Mouse (Mus musculus): ENCODE results near the gene Olfr986. TPM values are rescaled to one million over a fixed set of nuclear protein-coding genes. Genes with fewer than 3 reads are reported as not detected.
"Not testable (repeated sequence)": the region's sequence is repeated elsewhere in the genome, so short reads cannot be mapped to it uniquely, and the experiment has no call there.

Olfr986 gene
- polyA plus RNA-seq (2015; fragmentation: Nextera tagmentation; extraction: Ambion mirVana): 0.08 TPM in 1 of 2 replicates, not detected in the other

- no peaks in the 10 kb centered on the region for H3K4me1 ChIP-seq
- ATAC-seq (ENCODE audit: extremely low read depth, insufficient number of reproducible peaks, low FRiP score, low TSS enrichment): no peak
- WGBS: 84% methylated on average over 5 of the region's 5 CpGs
These were observed at the start of gene Olfr986 for GRCm38 (mm10) chr9:40180620-40181019. Gene Olfr986, plus strand, starts transcription at chr9:40180920.

DNA sequence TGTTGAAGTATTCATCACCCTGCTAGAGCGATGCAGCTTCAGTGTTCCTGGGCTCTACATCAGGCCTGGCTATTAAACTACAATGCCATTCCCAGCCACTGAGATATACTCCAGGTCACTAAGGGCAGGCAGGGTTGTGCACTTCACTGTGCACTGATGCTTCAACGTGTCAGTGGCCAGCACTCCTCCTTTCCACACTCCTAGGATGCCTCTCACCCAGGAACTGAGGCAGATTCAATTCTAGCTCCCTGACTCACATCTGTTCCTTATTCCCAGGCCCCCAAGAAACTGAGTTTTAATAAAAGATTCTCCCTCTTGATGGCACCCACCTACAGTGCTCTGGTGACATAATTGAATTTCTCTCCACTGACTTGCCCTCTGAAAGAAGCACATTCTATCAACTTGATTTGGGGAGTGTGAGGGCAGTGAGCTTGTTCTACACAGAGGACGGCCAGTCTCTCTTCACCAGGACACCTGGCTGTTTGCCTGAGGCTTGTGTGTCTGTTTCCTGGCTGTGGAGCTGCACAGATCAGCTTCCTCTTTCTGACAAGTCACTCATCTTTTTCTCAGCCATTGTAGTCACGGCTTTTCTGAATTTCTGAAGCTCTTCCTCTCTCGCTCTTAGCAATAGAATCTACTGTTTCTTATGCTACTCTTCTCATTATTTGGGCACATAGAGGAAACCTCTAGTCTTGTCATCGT, 43.6 kb upstream of the Olfr986 start:
- WGBS: 65% methylated on average over 6 of the region's 6 CpGs
- Histone ChIP-seq H3K9ac (no peak overlapping the region), H3K27me3 (replicated peaks) (no peaks in the 10 kb centered on the region), H3K27ac (replicated peaks) (no peak overlapping the region), H3K9me3 (no peaks in the 10 kb centered on the region), H3K4me2 (no peak overlapping the region), H3K4me1 (no peaks in the 10 kb centered on the region), H3K4me3 (no peak overlapping the region), H3K36me3 (no peaks in the 10 kb centered on the region)
- no peak for ATAC-seq (ENCODE audit: extremely low read depth, insufficient number of reproducible peaks, low FRiP score, low TSS enrichment)

More at GRCm38 (mm10) chr9:40180620-40181019, at the start of gene Olfr986:
- no peak within 1 kb of the TSS for H3K9ac ChIP-seq
- no peak within 1 kb of the TSS for H3K4me3 ChIP-seq
- H3K36me3 ChIP-seq: no peaks in the 10 kb centered on the region
- H3K27ac ChIP-seq (replicated peaks): no peak within 1 kb of the TSS
- no peak within 1 kb of the TSS for H3K4me2 ChIP-seq
- no peaks in the 10 kb centered on the region for H3K9me3 ChIP-seq
- H3K27me3 ChIP-seq (replicated peaks): no peaks in the 10 kb centered on the region

GRCm38 (mm10) chr9:40139484-40139883, 41.2 kb upstream of the Olfr986 start:
- H3K27ac ChIP-seq (replicated peaks): no peak overlapping the region
- no peaks in the 10 kb centered on the region for H3K27me3 ChIP-seq (replicated peaks)
- no peak overlapping the region for H3K9ac ChIP-seq
- no peak overlapping the region for H3K4me3 ChIP-seq
- H3K4me2 ChIP-seq: no peak overlapping the region
- H3K36me3 ChIP-seq: no peaks in the 10 kb centered on the region
- no peaks in the 10 kb centered on the region for H3K4me1 ChIP-seq
- H3K9me3 ChIP-seq: no peaks in the 10 kb centered on the region
- no peak for ATAC-seq (ENCODE audit: extremely low read depth, insufficient number of reproducible peaks, low FRiP score, low TSS enrichment)
- WGBS: 49% methylated on average over 4 of the region's 4 CpGs

DNA sequence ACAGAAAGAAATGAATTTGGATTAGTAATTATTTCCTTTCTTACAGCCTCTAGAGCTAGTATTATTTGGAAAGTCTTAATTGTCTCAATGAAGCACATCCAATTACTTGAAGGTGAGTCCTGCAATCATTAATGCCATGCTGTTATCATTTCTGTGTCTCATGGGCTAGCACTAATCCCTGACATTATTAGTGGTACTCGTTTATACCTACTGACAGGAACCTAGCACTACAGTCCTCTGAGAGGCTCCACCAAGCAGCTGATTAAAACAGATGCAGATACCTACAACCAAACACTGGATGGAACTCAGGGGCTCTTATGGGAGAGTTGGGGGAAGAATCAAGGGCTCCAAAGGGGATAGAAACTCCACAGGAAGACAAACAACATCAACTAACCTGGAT, 39.2 kb upstream of the Olfr986 start:
- H3K9ac ChIP-seq: no peak overlapping the region
- no peaks in the 10 kb centered on the region for H3K36me3 ChIP-seq
- H3K4me1 ChIP-seq: no peaks in the 10 kb centered on the region
- no peak overlapping the region for H3K4me3 ChIP-seq
- no peak overlapping the region for H3K4me2 ChIP-seq
- WGBS: 45% methylated on average over 1 of the region's 1 CpGs
- no peaks in the 10 kb centered on the region for H3K27me3 ChIP-seq (replicated peaks)
- no peak overlapping the region for H3K27ac ChIP-seq (replicated peaks)
- no peak for ATAC-seq (ENCODE audit: extremely low read depth, insufficient number of reproducible peaks, low FRiP score, low TSS enrichment)
- H3K9me3 ChIP-seq: no peaks in the 10 kb centered on the region

DNA sequence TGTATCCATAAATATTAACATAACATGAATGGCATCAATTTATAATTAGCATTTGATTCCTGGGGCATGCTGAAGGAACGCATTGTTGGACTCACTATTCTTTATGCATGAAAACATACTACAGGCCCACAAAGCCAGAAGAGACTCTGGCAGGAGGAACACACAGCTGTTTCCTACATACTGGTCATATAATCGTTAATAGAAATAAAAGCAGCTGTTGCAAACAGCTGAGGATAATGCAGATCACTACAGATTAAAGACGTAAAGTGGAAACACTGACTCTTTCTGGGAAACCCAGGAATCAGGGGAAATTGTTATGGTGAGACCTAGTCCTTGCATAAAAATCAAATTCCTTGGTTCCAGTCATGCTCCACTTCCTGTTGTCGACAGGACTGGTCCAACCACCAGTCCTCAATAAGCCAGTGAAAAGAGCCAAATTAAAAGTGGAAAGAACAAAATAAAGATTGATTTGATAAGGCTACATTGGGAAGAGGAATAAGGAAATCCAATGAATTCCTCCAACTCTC, 25.5 kb upstream of the Olfr986 start:
- no peaks in the 10 kb centered on the region for H3K4me1 ChIP-seq
- no peak overlapping the region for H3K4me3 ChIP-seq
- 0 out of 2 replicates have a peak, but pooled peaks cover 2% of the 10 kb centered on the region for H3K27me3 ChIP-seq (replicated peaks)
- H3K9ac ChIP-seq: no peak overlapping the region
- no peaks in the 10 kb centered on the region for H3K9me3 ChIP-seq
- 62% methylated on average over 4 of the region's 4 CpGs for WGBS
- no peak for ATAC-seq (ENCODE audit: extremely low read depth, insufficient number of reproducible peaks, low FRiP score, low TSS enrichment)
- no peak overlapping the region for H3K4me2 ChIP-seq
- H3K36me3 ChIP-seq: no peaks in the 10 kb centered on the region
- H3K27ac ChIP-seq (replicated peaks): no peak overlapping the region

- WGBS: 82% methylated on average over 1 of the region's 1 CpGs
- ATAC-seq (ENCODE audit: extremely low read depth, insufficient number of reproducible peaks, low FRiP score, low TSS enrichment): no peak
- Histone ChIP-seq H3K27ac (replicated peaks) (no peak overlapping the region), H3K27me3 (replicated peaks) (no peaks in the 10 kb centered on the region), H3K9me3 (no peaks in the 10 kb centered on the region), H3K36me3 (no peaks in the 10 kb centered on the region), H3K9ac (no peak overlapping the region), H3K4me1 (no peaks in the 10 kb centered on the region), H3K4me3 (no peak overlapping the region), H3K4me2 (no peak overlapping the region)
These were observed 14.3 kb upstream of the Olfr986 start for GRCm38 (mm10) chr9:40166446-40166845.

DNA sequence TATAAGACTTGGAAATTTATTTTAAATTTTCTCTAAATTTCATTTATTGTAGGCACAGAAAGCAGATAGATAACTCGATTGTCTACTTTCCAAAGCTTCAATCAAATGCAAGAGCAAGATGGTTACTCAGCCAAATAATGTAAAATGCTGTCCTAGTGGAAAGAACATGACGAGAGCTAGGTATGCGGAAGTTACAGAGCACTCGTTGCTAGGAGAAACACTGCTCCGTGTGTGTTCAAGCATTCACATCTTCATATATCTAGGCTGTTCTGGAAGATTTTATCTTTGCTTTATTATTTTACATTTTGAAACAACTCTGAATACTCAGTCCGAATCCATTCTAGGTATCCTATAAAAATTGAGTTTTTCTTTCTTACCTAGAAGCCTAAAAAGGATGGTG, 3.7 kb upstream of the Olfr986 start:
- no peak overlapping the region for H3K27ac ChIP-seq (replicated peaks)
- no peak overlapping the region for H3K9ac ChIP-seq
- ATAC-seq (ENCODE audit: extremely low read depth, insufficient number of reproducible peaks, low FRiP score, low TSS enrichment): no peak
- H3K4me2 ChIP-seq: no peak overlapping the region
- H3K9me3 ChIP-seq: no peaks in the 10 kb centered on the region
- H3K4me1 ChIP-seq: no peaks in the 10 kb centered on the region
- no peak overlapping the region for H3K4me3 ChIP-seq
- no peaks in the 10 kb centered on the region for H3K27me3 ChIP-seq (replicated peaks)
- WGBS: 73% methylated on average over 6 of the region's 6 CpGs
- no peaks in the 10 kb centered on the region for H3K36me3 ChIP-seq

DNA sequence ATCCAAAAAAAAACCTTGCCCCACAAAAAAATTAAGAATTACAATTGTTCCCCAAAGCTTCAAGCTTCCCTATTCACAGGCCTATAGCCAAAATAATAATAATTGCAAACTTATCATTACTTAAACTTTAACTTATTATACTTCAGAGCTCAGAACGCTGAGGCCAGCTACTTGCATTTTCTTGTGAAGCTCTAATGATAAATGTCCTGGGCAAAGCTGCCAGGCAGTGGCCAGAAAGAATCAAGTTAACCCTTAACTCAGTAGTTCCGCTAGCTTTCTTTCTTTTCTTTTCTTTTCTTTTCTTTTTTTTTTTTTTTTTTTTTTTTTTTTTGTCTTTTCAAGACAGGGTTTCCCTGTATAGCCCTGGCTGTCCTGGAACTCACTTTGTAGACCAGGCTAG, 4.4 kb downstream of the Olfr986 start:
- not testable (repeated sequence) for ATAC-seq (ENCODE audit: extremely low read depth, insufficient number of reproducible peaks, low FRiP score, low TSS enrichment); H3K36me3 ChIP-seq; H3K4me1 ChIP-seq; H3K4me3 ChIP-seq; H3K4me2 ChIP-seq; H3K27ac ChIP-seq (replicated peaks); H3K9me3 ChIP-seq; H3K27me3 ChIP-seq (replicated peaks); H3K9ac ChIP-seq
- WGBS: 63% methylated on average over 2 of the region's 2 CpGs

DNA sequence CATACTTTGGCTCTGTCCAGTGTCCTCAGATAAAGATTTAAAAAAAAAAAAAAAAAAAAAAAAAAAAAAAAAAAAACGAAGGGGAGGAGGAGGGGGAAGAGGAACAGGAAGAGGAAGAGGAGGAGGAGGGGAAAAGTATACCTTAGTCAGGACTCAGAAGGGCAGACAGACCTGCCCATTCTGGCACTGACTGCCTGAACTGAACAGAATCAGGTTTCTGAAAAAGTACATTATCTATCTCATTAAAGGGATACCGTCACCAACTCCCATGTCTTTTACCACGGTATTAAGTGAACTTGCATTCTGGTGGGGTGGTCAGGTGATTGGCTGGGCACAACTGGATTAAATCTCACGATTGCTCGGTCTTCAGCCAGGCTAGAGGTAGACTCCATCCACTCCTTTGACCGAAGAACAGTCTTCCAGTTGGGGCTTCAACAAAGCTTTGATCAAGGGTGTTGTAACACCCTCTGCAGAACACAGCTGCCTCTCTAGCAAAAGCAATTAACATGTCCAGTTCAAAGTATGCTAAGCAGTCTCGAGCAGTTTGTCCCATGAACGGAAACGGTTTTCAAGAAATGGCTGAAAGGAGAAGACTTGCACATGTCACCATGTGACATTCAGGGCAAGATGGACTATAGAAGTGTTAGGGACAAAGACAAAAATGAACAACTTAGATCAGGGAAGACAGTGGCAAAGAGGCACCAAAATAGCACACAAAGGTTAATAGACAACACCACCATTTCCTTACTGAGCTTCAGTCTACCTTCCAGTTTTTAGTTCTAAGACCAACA, 10.6 kb downstream of the Olfr986 start:
- no peak for ATAC-seq (ENCODE audit: extremely low read depth, insufficient number of reproducible peaks, low FRiP score, low TSS enrichment)
- WGBS: 80% methylated on average over 9 of the region's 9 CpGs
- Histone ChIP-seq H3K9me3 (no peaks in the 10 kb centered on the region), H3K36me3 (no peaks in the 10 kb centered on the region), H3K27me3 (replicated peaks) (no peaks in the 10 kb centered on the region), H3K4me2 (peak overlapping the region; percentile 92), H3K27ac (replicated peaks) (no peak overlapping the region), H3K4me3 (peak overlapping the region; percentile 84), H3K9ac (0 out of 2 replicates have a peak overlapping the region, but pooled peaks have one; percentile 90), H3K4me1 (peaks cover 24% of the 10 kb centered on the region)

- ATAC-seq (ENCODE audit: extremely low read depth, insufficient number of reproducible peaks, low FRiP score, low TSS enrichment): peak; percentile 94
- H3K9me3 ChIP-seq: no peaks in the 10 kb centered on the region
- H3K9ac ChIP-seq: peak within 1 kb of the TSS; percentile 90
- H3K4me2 ChIP-seq: peak within 1 kb of the TSS; percentile 92
- peak within 1 kb of the TSS; percentile 84 for H3K4me3 ChIP-seq
- 0 out of 2 replicates have a peak, but pooled peaks cover 3% of the 10 kb centered on the region for H3K36me3 ChIP-seq
- H3K27ac ChIP-seq (replicated peaks): peak within 1 kb of the TSS; percentile 77
- peaks cover 24% of the 10 kb centered on the region for H3K4me1 ChIP-seq
- no peaks in the 10 kb centered on the region for H3K27me3 ChIP-seq (replicated peaks)
- WGBS: under 1% methylated on average over 61 of the region's 63 CpGs
These were observed 11.6 kb downstream of the Olfr986 start, which contains the start of gene Zfp202 for GRCm38 (mm10) chr9:40192098-40193038. Gene Zfp202, plus strand, starts transcription at chr9:40192316.
